Mouse (Mus musculus) left cerebral cortex, postnatal 36 days (tissue): ENCODE data around the gene Ehd4. TPM values are rescaled to one million over a fixed set of nuclear protein-coding genes. Genes with fewer than 3 reads are reported as not detected.

Experiments used
- DNase-seq, 2 experiments: peaks; one replicate each; pipeline ENCODE4 v3.0.0; 2021 to 2022; ENCODE audit warnings: low spot score in 2 of 2, mixed read lengths in 1 of 2
- intact Hi-C: fragments of 180-260 bp; cut with DNase I; formaldehyde crosslinking; loops from one replicate; pipeline ENCODE4 v1.15.1; 2025
- total RNA-seq, 2 experiments: library from RNA; stranded (reverse); gene quantifications; 2 replicates each; pipeline ENCODE4 v1.2.3; 2021

The Ehd4 gene
- total RNA-seq, 2 experiments from 2014 or later, result 11.3 to 12.9 TPM

DNA sequence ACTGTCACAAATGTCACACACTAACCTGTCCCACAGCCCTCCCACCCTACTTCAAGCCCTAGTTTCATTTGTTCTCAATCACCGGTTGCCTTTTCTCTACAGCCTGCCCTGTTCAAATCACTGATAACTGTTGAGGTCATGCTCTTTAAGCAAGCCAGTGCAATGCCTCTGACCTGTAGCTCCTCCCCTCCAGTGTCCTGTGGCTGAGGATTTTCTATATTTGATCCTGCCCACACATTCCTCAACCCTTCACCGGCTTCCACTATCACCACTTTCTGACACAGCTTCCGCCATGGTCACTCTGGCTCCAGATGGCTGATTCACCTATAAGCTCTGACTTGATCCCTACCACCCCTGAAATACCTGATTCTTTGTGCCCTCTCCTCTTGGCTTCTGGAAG, 6.4 kb downstream of the Ehd4 start:
- intact Hi-C loops, result no loop called here
- no peak for DNase-seq

DNA sequence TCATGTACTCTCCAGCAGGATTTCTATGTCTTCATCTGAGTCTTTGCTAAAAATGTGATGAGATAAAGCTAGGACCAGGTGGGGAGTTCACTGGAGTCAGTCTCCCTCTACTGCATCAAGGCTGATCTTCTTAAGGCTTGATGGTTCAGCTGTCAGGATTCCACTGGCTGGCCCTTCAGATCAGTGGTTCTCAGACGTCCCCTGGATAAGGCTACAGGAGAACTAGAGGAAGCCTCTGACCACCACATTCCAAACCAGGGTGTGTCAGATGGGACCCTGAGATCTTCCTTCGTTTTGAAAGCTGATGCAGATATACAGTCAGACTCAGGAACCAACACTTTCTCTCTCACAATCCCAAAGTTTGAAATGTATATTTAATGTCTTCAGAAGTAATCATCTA, 7.0 kb downstream of the Ehd4 start:
- intact Hi-C loops, result no loop called here
- DNase-seq, result no peak

DNA sequence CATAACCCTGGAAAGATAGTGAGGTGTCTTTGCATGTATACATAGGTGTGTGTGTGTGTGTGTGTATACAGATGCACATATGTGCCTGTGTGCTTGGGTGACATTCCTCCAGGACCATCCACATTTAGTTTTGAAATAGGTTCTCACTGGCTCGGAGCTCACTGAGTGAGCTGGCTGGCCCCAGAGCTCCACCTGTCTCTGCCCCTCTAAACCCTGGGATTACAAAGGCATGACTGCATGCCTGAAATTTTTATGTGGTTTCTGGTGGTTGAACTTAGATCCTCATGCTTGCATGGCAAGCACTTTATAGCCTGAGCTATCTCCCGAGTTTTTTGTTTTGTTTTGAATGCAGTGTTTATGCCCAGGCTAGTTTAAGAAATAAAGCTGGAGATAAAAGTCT, 7.9 kb downstream of the Ehd4 start:
- intact Hi-C loops, result no loop called here
- DNase-seq, result no peak

DNA sequence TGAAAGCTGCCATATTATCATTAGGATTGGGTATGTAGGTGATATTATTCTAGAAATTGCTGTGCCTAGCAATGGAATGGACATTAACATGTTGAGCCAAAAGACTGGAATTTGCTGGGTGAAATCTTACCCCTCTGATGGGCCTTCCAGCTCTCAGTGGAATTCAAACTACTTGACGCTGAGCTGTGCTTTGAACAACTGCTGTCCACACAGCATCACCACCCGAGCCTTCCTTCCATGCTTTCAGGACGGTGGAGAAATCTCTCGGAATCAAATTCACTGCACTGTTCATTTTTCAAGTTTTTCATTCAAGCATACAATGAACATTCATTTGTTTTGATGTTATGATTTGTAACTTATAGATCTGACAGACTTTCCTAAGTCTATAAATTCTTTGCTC, 10.0 kb downstream of the Ehd4 start:
- intact Hi-C loops, result no loop called here
- no peak for DNase-seq

DNA sequence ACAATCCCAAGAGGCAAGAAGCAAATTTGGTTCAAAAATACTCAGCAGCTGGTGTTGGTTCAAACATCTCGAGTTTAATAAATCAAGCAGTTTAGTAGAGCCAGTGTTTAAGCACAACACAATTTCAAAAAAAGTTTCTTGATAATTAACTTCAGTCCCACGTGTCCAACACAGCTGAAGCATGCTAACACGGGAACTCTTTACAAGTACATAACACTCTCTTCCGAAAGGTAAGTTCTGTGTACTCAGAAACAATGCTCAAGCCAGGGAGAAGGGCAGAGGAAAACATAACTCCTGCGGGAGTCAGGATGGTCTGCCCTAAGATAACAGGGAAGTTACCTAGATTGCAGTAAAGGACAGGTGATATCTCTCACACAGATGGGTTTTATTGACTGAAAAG, 12.1 kb downstream of the Ehd4 start:
- intact Hi-C loops, result no loop called here
- no peak for DNase-seq

DNA sequence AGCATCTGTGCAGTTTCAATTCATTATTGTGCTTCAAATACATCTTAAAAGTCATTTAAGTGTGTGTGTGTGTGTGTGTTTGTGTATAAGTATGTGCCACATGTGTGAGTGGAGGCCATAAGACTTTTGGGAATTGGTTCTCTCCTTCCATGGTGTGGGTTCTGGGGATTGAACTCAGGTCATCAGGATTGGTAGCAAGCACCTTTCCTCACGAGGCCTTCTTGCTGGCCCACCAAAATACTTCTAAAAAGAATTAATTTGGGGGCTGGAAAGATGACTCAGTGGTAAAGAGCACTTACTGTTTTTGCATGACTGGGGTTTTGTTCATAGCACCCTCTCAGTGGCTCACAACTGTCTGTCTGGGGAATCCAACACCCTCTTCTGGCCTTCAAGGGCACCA, 12.7 kb downstream of the Ehd4 start:
- no peak for DNase-seq
- intact Hi-C loops, result no loop called here

DNA sequence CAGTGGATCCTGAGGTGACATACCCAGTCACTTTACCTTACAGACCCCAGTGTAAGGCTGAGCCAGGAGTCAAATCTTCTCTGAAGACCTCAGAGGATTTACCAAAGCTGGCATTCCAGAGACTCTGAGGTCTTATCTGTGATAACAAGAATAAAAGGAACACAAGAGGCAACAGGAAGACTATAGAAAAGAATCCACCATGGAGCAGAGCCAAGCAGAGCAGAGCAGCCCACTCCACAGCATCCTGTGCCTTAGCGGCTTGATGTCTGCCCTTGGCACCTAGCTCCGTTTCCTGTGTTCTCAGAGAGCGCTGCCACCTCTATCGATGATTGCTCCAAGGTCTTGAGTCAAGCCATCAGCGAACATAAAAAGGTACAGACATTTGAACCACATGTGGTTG, 14.1 kb downstream of the Ehd4 start:
- no peak for DNase-seq
- intact Hi-C loops, result no loop called here

DNA sequence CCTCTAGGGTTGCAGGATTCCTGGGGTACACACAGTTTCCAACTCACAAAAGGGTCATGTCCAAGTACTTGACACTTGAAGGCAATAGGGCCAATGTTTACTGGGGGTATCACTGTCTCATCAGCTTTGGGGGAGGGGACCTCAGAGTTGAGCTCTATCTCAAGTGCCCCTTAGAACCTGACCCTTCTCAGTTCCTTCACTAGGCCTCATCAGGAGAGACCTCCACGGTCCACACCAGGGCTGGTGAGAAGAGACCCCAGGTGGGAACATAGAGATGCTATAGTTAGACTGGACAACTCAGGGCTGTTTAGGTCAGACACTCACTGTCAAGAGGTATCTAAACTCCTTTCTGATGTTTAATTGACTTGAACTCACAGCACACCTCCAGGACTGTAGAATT, 15.3 kb downstream of the Ehd4 start:
- intact Hi-C loops, result no loop called here
- no peak for DNase-seq

DNA sequence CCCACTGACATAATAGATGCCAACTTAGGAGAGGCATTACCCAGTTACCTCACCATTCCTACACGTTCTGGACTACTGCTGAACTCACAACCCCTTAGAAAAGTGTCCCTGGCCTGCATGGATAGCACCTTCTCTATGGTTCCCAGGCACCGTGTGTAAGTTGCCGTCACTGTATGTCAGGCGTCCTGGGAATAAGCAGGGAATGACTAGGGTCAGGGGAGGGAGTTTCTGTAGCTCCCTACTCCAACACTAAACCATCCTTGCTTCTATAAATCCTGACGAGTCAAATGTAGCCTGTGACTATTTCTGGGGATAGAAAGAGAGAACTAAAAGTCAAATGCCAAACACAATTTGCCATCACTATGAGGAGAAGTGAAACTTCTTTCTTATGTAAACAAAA, 17.1 kb downstream of the Ehd4 start:
- no peak for DNase-seq
- intact Hi-C loops, result no loop called here

DNA sequence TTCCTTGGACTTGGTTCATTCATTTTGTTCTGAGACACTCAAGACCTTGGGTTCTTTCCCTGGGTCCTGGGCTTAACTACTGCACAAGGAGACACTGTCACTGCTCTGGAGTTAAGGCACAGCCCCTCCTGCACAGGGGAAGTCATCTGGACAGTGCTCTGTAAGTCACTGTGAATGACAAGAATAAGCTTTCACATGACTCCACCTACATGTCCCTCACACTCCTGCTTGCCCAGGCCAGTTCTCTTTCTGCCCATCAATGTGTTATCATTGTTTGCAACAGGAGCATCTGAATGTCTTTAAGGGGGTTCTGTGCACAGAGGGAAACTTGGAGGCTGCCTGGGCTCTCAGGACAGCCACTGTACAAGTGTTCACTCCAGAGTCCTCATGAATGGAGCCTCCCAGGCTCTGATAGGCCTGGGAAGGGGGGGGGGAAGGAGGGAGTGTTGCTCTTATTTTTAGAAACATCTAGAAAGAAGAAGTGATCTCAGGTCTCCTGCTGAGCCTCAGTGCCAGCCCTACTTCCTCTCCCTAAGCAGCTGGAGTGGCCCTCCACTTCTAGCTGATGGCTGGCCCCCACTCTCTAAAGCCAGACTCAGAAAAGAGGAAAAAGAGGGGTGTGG, 19.8 kb downstream of the Ehd4 start:
- intact Hi-C loops, result no loop called here
- DNase-seq, result no peak

DNA sequence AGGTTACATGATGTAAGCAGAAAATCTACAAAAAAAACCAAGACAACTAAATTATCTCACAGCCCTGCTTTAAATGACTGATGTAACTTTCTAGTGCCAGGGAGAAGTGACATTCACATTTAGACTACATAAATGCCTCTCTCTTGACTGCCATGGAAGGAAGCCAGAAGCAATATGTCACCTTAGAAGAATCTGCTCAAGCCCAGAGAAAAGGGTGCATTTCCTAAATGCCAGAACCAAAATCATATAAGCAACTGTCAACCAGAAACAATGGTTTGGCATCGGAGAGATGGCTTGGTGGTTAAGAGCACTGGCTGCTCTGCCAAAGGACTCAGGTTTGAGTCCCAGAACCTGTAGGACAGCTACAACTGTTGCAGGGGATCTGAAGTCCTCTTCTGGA, 22.5 kb downstream of the Ehd4 start:
- no peak for DNase-seq
- intact Hi-C loops, result no loop called here

DNA sequence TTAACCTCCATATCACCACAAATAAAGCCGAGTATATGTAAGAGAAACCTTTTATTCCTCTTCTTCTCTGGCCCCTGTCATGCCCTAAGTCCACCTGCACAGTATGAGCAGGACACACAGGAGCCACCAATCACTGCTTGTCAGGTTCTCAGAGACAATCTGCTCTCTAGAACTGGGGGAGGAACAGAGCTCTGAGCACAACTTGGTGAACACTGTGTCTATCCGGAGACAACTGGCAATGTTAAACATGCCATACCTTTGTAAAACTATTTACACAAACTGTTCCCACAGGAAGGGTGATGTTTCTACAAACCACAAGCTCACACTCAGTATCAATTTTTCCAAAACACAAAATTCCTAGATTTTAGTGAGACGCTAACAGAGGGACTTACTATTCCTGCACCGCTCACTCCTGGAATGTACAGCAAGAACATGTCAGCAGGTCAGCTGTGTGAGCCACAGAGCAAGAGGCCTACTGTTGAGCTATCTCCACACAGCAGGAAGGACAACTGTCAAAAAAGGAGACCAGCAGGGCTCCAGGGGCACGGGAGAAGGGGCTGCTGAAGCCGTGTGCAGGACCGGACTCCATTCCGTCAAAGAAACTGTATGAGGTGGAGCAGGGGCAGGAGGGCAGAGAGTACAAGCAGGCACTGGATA, 25.0 kb downstream of the Ehd4 start:
- intact Hi-C loops, result no loop called here
- no peak for DNase-seq

DNA sequence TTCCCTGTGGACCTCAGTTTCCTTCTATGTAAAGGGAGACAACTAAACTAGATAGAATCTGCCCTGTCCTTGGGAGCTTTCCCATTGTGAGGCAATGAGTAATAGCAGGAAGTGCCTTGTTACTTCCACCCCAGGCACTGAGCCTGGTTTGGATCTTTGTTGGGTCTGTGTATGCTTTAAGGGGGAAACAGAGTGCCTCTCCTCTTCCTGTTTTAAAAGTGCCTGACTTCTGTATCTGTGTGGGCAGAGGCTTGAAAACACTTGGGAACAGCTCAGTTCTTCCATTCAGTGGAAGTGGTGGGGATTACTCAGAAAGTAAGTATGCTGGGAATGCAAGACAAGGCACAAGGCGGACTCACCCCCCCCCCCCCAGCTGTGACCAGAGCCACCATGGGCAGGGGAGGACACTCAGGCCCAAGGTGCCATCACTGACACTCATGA, 25.8 kb downstream of the Ehd4 start:
- intact Hi-C loops, result no loop called here
- no peak for DNase-seq

DNA sequence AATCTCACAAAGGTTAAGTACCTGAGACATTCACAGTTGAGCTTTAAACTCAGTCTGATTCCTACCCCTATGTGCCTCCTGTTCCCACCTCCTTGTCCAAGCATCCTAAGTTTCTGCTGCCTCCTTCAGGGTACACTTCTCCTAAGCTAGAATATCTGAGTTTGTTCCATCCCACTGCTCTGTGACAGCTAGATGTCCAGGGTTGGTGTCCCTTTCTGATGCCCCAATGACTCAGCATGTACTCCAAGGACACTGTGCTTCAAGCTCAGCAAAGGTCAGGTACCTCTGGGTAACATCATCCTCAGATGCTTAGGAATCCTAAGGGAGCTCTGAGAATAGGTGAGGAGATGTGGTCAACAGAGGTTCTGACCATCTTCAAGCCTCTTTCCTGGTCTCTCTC, 26.4 kb downstream of the Ehd4 start:
- DNase-seq, result no peak
- intact Hi-C loops, result no loop called here

DNA sequence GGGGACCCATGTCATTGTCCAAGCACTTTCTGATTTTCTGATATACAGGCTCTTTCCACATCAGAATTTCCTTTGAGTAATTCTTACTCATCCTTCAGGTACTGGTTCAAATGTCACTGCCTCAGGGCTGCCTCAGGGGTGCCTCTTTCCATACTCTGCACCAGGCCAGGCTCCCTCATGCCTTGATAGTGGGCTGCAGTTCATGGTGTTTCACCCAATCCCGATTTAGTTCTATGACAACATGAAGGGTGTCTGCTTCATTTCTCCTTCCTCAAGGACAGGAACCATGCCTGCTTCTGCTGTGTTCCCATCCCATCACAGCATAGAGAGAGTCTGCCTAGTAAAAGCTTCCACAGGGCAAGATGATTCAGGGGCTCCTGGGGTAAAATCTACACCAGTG, 27.5 kb downstream of the Ehd4 start:
- DNase-seq, result no peak
- intact Hi-C loops, result no loop called here

DNA sequence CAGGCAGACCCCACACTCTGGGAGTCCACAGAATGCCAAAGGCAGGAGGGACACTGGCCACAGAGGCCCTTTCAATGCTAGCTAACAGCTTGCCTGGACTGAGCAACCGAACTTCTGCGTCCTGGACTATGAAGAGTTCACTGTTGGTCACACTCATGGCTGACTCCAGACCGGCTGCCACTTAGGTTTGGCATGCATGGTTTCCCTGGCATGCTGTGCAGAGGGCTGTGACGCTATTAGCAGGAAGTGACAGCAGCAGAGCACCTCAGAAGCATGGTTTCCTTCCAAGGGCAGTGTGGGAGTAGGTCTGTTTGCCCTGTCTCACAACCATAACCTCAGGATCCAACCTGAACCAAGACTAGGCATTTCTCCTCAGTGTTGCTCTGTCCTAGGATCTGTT, 28.0 kb downstream of the Ehd4 start:
- DNase-seq, result no peak
- intact Hi-C loops, result no loop called here

DNA sequence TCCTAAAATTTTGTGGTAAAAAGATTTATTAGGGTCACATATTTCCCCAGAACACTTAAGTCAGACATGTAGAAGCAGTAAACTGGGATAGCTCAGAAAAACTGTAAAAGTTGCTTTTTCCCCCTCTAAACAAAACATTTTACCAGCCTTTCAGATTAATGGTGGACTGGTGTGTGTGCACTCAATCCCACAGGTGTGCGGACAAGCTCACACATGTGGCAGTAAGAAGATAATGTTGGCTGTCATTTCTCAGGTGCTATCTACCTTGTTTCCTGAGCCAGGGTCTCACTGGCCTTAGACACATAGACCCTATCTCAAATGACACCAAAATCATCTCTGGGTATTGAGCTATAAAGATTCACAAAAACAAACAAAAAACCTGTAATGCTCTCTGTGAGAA, 28.9 kb downstream of the Ehd4 start:
- intact Hi-C loops, result no loop called here
- DNase-seq, result no peak

DNA sequence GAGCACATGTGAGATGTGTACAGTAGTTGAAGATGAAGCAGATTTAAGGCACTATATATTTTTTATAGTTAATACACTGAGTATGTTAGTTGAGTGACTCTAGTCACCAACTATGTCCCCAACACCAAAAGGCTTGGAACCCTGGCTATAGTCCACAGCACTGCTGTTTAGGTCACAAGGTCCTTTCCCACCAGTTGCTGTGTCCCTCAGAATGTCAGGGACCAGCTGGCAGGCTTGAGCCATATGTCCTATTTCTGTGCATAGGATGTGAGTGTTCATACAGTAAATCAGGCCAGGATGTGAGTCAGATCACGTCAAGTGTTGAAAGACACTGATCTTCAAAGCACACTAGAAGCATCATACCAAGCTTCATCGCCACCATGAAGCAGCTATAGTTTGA, 29.5 kb downstream of the Ehd4 start:
- intact Hi-C loops, result no loop called here
- no peak for DNase-seq

DNA sequence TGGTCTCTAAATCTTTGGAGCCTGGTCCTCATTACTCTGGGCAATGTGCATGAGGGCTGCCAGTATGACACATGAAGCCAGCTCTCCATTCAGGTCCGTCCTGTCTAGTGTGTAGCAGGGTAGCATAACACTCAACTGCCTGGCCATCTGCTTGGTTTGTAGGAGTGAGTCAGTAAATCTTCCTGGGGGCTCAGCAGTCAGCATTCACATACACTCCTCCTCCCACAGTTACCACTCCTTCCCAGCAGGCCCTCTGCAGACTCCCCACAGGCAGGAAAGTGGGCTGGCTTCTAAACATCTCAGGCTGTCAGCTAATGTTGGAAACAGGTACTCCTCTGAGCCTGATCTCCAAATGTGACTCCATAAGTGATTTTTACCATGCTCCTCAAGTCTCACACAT, 30.3 kb downstream of the Ehd4 start:
- DNase-seq, result no peak
- intact Hi-C loops, result no loop called here

DNA sequence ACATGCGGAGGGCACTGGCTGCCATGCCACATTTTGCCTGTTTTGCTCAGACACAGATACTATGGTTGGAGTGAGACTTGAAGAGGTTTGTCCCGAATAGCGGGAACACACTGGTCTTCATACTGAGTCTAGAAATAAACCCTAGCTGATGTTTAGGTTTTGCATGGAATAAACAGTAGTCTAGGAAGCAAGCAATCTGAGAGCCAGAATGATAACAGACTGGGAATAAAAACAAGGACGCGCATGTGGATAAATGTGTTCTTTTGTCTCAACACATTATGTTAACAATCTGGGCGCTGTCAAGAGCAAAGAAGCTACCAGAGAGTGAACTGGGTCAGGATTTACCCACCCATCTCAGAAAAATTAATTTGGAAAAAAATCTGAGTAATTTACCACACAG, 31.4 kb downstream of the Ehd4 start:
- no peak for DNase-seq
- intact Hi-C loops, result no loop called here

DNA sequence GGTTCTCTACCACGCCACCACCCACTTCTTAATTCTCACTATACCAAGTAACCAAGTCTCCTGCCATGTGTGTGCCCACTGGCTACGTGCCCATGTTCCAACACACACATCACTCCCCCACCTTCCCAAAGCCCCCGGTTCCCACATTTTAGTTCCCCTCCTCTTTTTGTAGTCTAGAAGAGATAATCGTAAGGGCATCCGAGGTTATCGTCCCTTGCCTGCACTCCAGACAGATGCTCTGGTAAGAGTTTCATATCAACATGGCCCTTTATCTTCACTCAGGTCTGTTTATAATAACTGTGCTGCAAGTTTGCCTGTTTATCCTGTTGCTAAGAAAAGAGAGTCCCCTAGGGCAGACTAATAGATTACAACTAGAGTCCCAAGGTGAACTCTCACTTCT, 37.1 kb downstream of the Ehd4 start:
- intact Hi-C loops, result no loop called here

DNA sequence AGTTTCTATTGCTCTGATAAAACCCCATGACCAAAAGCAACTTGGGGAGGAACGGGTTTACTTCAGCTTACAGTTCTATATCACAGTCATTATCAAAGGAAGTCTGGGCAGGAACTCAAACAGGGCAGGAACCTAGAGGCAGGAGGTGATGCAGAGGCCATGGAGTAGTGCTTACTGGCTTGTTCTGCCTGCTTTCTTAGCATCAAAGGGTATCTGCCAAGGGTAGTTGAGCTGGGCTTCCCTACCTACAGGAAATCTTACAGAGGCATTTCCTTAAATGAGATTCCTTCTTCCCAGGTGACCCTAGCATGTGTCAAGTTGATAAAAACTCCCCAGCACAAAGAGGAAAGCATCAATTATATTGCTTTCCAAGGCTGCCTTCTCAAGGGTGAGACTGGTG, 38.0 kb downstream of the Ehd4 start:
- no peak for DNase-seq
- intact Hi-C loops, result no loop called here

More for the DNA sequence above, 37.1 kb downstream of the Ehd4 start:
- DNase-seq, result no peak
